Comparison of ENCODE assay signal across 25 mouse cellular contexts in the genomic region with DNA sequence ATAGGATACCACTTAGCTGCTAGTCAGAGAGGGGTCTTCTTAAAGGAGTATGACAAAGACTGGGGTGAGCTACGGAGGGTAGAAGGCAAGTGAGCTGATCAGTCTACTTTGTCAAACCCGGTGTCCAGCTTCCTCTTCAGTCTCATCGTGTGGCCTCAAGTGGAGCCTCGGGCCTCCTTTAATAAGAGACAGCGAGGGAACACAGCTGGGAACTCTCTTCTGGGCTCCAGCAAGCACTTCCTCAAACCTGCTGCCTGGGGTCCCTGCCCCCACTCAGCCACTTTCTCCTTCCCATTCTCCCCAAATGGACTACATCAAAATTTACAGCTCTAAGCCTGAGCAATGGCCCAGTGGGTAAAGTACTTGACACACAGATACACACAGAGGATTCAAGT.
DNase-seq lines count a peak whose midpoint lies in the region; ATAC-seq lines count a peak whose summit lies in the region.
"Had no signal": no experiment of that assay in that cellular context is flagged by ENCODE, and none has a peak within 500 bp of the region (broad histone marks: within the 10 kb centered on the region; RNA-seq: fewer than 3 reads in every experiment).

No protein-coding gene starts in this region.

- ATAC-seq in kidney, embryonic 16.5 days (ENCODE audit: low FRiP score, low TSS enrichment), result 0 out of 2 replicates have a peak, but pooled peaks have one; percentile 54
- ATAC-seq in midbrain, embryonic 14.5 days (ENCODE audit: low FRiP score, low TSS enrichment), result no peak
- peak; percentile 40; the same call in 1 of the 2 replicates for ATAC-seq in common myeloid progenitor, adult 5-6 weeks (replicated peaks; ENCODE audit: low read depth, poor library complexity, severe bottlenecking)
- ATAC-seq in megakaryocyte, adult 5-6 weeks (ENCODE audit: poor library complexity, severe bottlenecking), result peak; percentile 51
- ATAC-seq: forebrain, embryonic 15.5 days; inflammation-experienced regulatory T-cells, adult 6 months had no signal

- H3K4me1 ChIP-seq in kidney, embryonic 16.5 days (ENCODE audit: insufficient read depth, low read length), result peaks cover 12% of the 10 kb centered on the region
- H3K4me1 ChIP-seq in midbrain, embryonic 10.5 days, result peaks cover 3% of the 10 kb centered on the region; the same call in 1 of the 2 replicates
- H3K4me1 ChIP-seq in midbrain, embryonic 14.5 days (ENCODE audit: control insufficient read depth, insufficient read depth, low read length), result no peaks in the 10 kb centered on the region
- H3K4me1 ChIP-seq: forebrain, embryonic 15.5 days; hindbrain, embryonic 15.5 days; midbrain, embryonic 12.5 days had no signal

- 41% methylated on average over 5 of the region's 5 CpGs for WGBS in kidney, embryonic 16.5 days
- 58% methylated on average over 5 of the region's 5 CpGs for WGBS in midbrain, embryonic 10.5 days
- WGBS in midbrain, embryonic 14.5 days, result 59% methylated on average over 5 of the region's 5 CpGs

- no peak overlapping the region for H3K9ac ChIP-seq in kidney, embryonic 16.5 days (replicated peaks; ENCODE audit: low read length)
- H3K9ac ChIP-seq in midbrain, embryonic 14.5 days (replicated peaks; ENCODE audit: low read length), result no peak overlapping the region
- H3K9ac ChIP-seq: forebrain, embryonic 15.5 days; heart, embryonic 13.5 days; hindbrain, embryonic 15.5 days; midbrain, embryonic 12.5 days had no signal

- no peak overlapping the region for H3K4me2 ChIP-seq in kidney, embryonic 16.5 days (replicated peaks; ENCODE audit: low read depth, low read length)
- H3K4me2 ChIP-seq in midbrain, embryonic 14.5 days (ENCODE audit: low read length), result no peak overlapping the region
- H3K4me2 ChIP-seq: forebrain, embryonic 15.5 days; heart, embryonic 13.5 days; hindbrain, embryonic 15.5 days; liver, embryonic 11.5 days; midbrain, embryonic 12.5 days had no signal

- H3K27me3 ChIP-seq in kidney, embryonic 16.5 days (ENCODE audit: insufficient read depth, low read length), result no peaks in the 10 kb centered on the region
- no peaks in the 10 kb centered on the region for H3K27me3 ChIP-seq in midbrain, embryonic 10.5 days (ENCODE audit: low read depth, poor library complexity, severe bottlenecking)
- no peaks in the 10 kb centered on the region for H3K27me3 ChIP-seq in midbrain, embryonic 14.5 days (ENCODE audit: control insufficient read depth, insufficient read depth, low read length)
- H3K27me3 ChIP-seq: forebrain, embryonic 15.5 days; heart, embryonic 13.5 days; hindbrain, embryonic 15.5 days had no signal

- H3K4me3 ChIP-seq in kidney, embryonic 16.5 days (ENCODE audit: low read length), result no peak overlapping the region
- H3K4me3 ChIP-seq in midbrain, embryonic 10.5 days, result no peak overlapping the region
- H3K4me3 ChIP-seq in midbrain, embryonic 14.5 days (replicated peaks; ENCODE audit: low read depth, low read length), result no peak overlapping the region
- H3K4me3 ChIP-seq: forebrain, embryonic 15.5 days; heart, embryonic 13.5 days; hindbrain, embryonic 10.5 days; hindbrain, embryonic 15.5 days; midbrain, embryonic 12.5 days had no signal

- DNase-seq in kidney, adult 9 months, result no peak
- DNase-seq in midbrain, embryonic 10.5 days (ENCODE audit: low spot score), result no peak
- DNase-seq in midbrain, embryonic 14.5 days, result no peak
- no peak for DNase-seq in right cerebral cortex, postnatal 25 days
- DNase-seq in layer of hippocampus, adult 9-10 months (ENCODE audit: low spot score), result no peak
- DNase-seq: adrenal gland, postnatal 25 days; cerebellum, adult 2 months; cerebellum, postnatal 14 days; gastrocnemius, postnatal 25 days; heart, postnatal 10 days; kidney, adult 18-20 months; kidney, postnatal 36 days; retina, postnatal 1 day; right cerebral cortex, postnatal 14 days had no signal

- no peaks in the 10 kb centered on the region for H3K9me3 ChIP-seq in kidney, embryonic 16.5 days (ENCODE audit: low read length)
- H3K9me3 ChIP-seq in midbrain, embryonic 10.5 days (replicated peaks), result no peaks in the 10 kb centered on the region
- no peaks in the 10 kb centered on the region for H3K9me3 ChIP-seq in midbrain, embryonic 14.5 days (ENCODE audit: control insufficient read depth, low read length)
- H3K9me3 ChIP-seq: forebrain, embryonic 15.5 days; heart, embryonic 13.5 days; hindbrain, embryonic 10.5 days; hindbrain, embryonic 15.5 days; midbrain, embryonic 12.5 days had no signal

- H3K27ac ChIP-seq in kidney, embryonic 16.5 days (ENCODE audit: low read length), result no peak overlapping the region
- H3K27ac ChIP-seq in midbrain, embryonic 10.5 days (replicated peaks), result peak overlapping the region; percentile 4; the same call in 1 of the 2 replicates
- H3K27ac ChIP-seq in midbrain, embryonic 14.5 days (replicated peaks; ENCODE audit: low read depth, low read length), result no peak overlapping the region
- H3K27ac ChIP-seq: forebrain, embryonic 15.5 days; heart, embryonic 13.5 days; hindbrain, embryonic 10.5 days; hindbrain, embryonic 15.5 days; macrophage; midbrain, embryonic 12.5 days had no signal

- no peaks in the 10 kb centered on the region for H3K36me3 ChIP-seq in kidney, embryonic 16.5 days (ENCODE audit: insufficient read depth, low read length)
- H3K36me3 ChIP-seq in midbrain, embryonic 10.5 days, result no peaks in the 10 kb centered on the region
- H3K36me3 ChIP-seq in midbrain, embryonic 14.5 days (ENCODE audit: control insufficient read depth, insufficient read depth, low read length), result no peaks in the 10 kb centered on the region
- H3K36me3 ChIP-seq: forebrain, embryonic 15.5 days; heart, embryonic 13.5 days; hindbrain, embryonic 10.5 days; hindbrain, embryonic 15.5 days; midbrain, embryonic 12.5 days had no signal
